Mouse (Mus musculus): ENCODE measurements around the gene Pafah1b2. TPM values are rescaled to one million over a fixed set of nuclear protein-coding genes. Genes with fewer than 3 reads are reported as not detected.

The Pafah1b2 gene
- polyA plus RNA-seq, 1 experiment from 2014 or later, result 113 TPM

GRCm38 (mm10) chr9:45946182-45946871, 66.2 kb downstream of the Pafah1b2 start:
- no peak overlapping the region for H3K4me2 ChIP-seq (ENCODE audit: low read length)
- H3K36me3 ChIP-seq (ENCODE audit: insufficient read depth, low read length), result peaks cover 86% of the 10 kb centered on the region
- ATAC-seq (replicated peaks; ENCODE audit: low FRiP score, low read depth), result no peak
- H3K9ac ChIP-seq (ENCODE audit: low read depth, low read length), result no peak overlapping the region
- H3K4me1 ChIP-seq (replicated peaks; ENCODE audit: insufficient read depth, low read length), result no peaks in the 10 kb centered on the region
- no peak for DNase-seq (ENCODE audit: low spot score)
- 89% methylated on average over 16 of the region's 16 CpGs for WGBS
- no peaks in the 10 kb centered on the region for H3K27me3 ChIP-seq (ENCODE audit: insufficient read depth, low read length)
- no peak overlapping the region for H3K27ac ChIP-seq
- H3K9me3 ChIP-seq (replicated peaks; ENCODE audit: low read length), result no peaks in the 10 kb centered on the region
- H3K4me3 ChIP-seq (replicated peaks; ENCODE audit: low read depth, low read length), result no peak overlapping the region
- TF ChIP-seq CTCF (IDR thresholded peaks at IDR 0.05; ENCODE audit: low read depth), result no peak

DNA sequence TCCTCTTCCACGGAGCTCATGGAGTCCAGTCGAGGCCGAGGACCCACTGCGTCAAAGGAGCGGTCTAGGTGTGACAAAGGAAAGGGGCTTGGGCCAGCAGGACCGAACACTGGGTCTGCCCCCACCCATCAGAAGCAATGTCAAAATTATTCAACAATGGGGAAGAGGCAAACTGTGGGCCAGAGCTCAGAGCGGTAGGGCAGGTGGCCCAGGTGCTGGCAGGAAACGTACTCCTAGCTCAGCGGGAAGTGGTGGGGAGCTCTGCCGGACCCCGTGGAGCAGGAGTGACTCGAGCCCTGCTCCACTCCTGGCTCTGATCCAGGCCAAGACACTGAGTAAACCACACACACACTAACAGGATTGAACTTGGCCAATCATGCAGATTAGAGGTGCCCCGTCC, 66.8 kb downstream of the Pafah1b2 start:
- no peak for DNase-seq (ENCODE audit: low spot score)
- no peaks in the 10 kb centered on the region for H3K9me3 ChIP-seq (replicated peaks; ENCODE audit: low read length)
- no peak for TF ChIP-seq CTCF (IDR thresholded peaks at IDR 0.05; ENCODE audit: low read depth)
- H3K4me3 ChIP-seq (replicated peaks; ENCODE audit: low read depth, low read length), result no peak overlapping the region
- no peaks in the 10 kb centered on the region for H3K4me1 ChIP-seq (replicated peaks; ENCODE audit: insufficient read depth, low read length)
- H3K36me3 ChIP-seq (ENCODE audit: insufficient read depth, low read length), result peaks cover 87% of the 10 kb centered on the region
- no peak overlapping the region for H3K9ac ChIP-seq (ENCODE audit: low read depth, low read length)
- H3K27ac ChIP-seq, result no peak overlapping the region
- ATAC-seq (replicated peaks; ENCODE audit: low FRiP score, low read depth), result no peak
- no peak overlapping the region for H3K4me2 ChIP-seq (ENCODE audit: low read length)
- 73% methylated on average over 13 of the region's 13 CpGs for WGBS
- H3K27me3 ChIP-seq (ENCODE audit: insufficient read depth, low read length), result no peaks in the 10 kb centered on the region

- H3K9me3 ChIP-seq (replicated peaks; ENCODE audit: low read length), result no peaks in the 10 kb centered on the region
- H3K4me2 ChIP-seq (ENCODE audit: low read length), result no peak overlapping the region
- H3K4me3 ChIP-seq (replicated peaks; ENCODE audit: low read depth, low read length), result no peak overlapping the region
- TF ChIP-seq CTCF (IDR thresholded peaks at IDR 0.05; ENCODE audit: low read depth), result no peak
- no peak overlapping the region for H3K9ac ChIP-seq (ENCODE audit: low read depth, low read length)
- no peaks in the 10 kb centered on the region for H3K4me1 ChIP-seq (replicated peaks; ENCODE audit: insufficient read depth, low read length)
- peaks cover 79% of the 10 kb centered on the region for H3K36me3 ChIP-seq (ENCODE audit: insufficient read depth, low read length)
- 80% methylated on average over 13 of the region's 13 CpGs for WGBS
- ATAC-seq (replicated peaks; ENCODE audit: low FRiP score, low read depth) (no peak), DNase-seq (ENCODE audit: low spot score) (no peak)
- no peak overlapping the region for H3K27ac ChIP-seq
- H3K27me3 ChIP-seq (ENCODE audit: insufficient read depth, low read length), result no peaks in the 10 kb centered on the region
Measured at GRCm38 (mm10) chr9:45944506-45945400, 67.7 kb downstream of the Pafah1b2 start.

DNA sequence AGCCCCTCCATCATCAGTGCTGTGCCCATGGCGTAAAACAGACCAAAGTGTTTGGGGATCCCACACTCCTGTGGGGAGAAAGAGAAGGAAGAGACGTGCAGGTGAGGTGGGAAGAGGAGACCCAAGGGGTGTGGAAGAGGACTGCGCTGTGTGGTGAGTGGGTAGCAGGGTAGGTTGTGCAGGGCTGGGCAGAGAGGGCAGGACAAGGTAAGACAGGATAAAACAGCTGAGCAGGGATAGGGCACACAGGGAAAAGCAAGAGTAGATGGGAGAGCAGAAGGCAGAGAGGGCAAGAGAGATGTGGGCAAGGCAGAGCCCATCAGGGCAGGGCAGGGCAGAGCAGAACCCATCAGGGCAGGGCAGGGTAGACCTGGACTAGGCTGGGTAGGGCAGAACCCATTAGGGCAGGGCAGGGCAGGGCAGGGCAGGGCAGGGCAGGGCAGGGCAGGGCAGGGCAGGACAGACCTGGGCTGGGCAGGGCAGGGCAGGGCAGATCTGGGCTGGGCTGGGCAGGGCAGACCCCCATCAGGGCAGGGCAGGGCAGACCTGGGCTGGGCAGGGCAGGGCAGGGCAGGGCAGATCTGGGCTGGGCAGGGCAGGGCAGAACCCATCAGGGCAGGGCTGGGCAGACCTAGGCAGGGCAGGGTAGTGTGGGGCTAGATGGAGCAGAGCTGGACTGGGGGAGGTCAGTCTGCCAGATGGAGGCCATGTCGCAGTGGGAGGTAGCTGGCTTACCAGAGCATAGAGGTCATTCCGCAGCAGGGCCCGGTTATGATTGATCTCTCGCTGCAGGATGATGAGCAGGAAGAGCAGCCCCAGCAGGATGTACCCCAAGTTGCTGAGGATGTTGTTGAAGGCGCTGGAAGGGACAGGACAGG, 68.6 kb downstream of the Pafah1b2 start:
- H3K4me2 ChIP-seq (ENCODE audit: low read length), result no peak overlapping the region
- ATAC-seq (replicated peaks; ENCODE audit: low FRiP score, low read depth), result no peak; the same call in 1 of the 2 replicates
- peaks cover 78% of the 10 kb centered on the region for H3K36me3 ChIP-seq (ENCODE audit: insufficient read depth, low read length)
- H3K9ac ChIP-seq (ENCODE audit: low read depth, low read length), result no peak overlapping the region
- no peaks in the 10 kb centered on the region for H3K4me1 ChIP-seq (replicated peaks; ENCODE audit: insufficient read depth, low read length)
- DNase-seq (ENCODE audit: low spot score), result no peak
- no peak overlapping the region for H3K4me3 ChIP-seq (replicated peaks; ENCODE audit: low read depth, low read length)
- no peak for TF ChIP-seq CTCF (IDR thresholded peaks at IDR 0.05; ENCODE audit: low read depth)
- WGBS, result 80% methylated on average over 8 of the region's 8 CpGs
- no peaks in the 10 kb centered on the region for H3K9me3 ChIP-seq (replicated peaks; ENCODE audit: low read length)
- H3K27me3 ChIP-seq (ENCODE audit: insufficient read depth, low read length), result no peaks in the 10 kb centered on the region
- H3K27ac ChIP-seq, result no peak overlapping the region

DNA sequence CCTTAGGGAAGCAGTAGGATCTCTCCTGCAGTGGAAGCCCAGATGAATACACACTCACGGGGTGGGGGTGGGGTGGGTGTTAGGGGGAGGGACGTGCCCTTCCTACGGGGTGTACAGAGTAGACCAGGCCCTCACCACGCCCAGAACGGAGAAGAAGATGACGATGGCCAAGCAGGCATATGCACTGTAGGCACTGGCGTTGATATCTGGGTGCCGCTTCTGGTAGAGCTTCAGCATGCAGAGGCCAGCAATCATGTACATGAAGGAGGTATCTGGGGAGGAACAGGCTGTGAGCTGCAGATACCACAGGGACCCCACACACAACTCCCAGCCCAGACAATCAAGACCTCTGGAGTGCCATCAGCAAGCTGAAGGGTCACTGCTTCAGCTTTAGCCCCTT, 69.6 kb downstream of the Pafah1b2 start:
- Histone ChIP-seq H3K4me3 (replicated peaks; ENCODE audit: low read depth, low read length) (no peak overlapping the region), H3K27ac (no peak overlapping the region), H3K36me3 (ENCODE audit: insufficient read depth, low read length) (peaks cover 75% of the 10 kb centered on the region), H3K9ac (ENCODE audit: low read depth, low read length) (no peak overlapping the region), H3K27me3 (ENCODE audit: insufficient read depth, low read length) (no peaks in the 10 kb centered on the region), H3K4me1 (replicated peaks; ENCODE audit: insufficient read depth, low read length) (no peaks in the 10 kb centered on the region), H3K4me2 (ENCODE audit: low read length) (no peak overlapping the region), H3K9me3 (replicated peaks; ENCODE audit: low read length) (no peaks in the 10 kb centered on the region)
- DNase-seq (ENCODE audit: low spot score) (no peak), ATAC-seq (replicated peaks; ENCODE audit: low FRiP score, low read depth) (no peak)
- 95% methylated on average over 8 of the region's 8 CpGs for WGBS
- TF ChIP-seq CTCF (IDR thresholded peaks at IDR 0.05; ENCODE audit: low read depth), result no peak

DNA sequence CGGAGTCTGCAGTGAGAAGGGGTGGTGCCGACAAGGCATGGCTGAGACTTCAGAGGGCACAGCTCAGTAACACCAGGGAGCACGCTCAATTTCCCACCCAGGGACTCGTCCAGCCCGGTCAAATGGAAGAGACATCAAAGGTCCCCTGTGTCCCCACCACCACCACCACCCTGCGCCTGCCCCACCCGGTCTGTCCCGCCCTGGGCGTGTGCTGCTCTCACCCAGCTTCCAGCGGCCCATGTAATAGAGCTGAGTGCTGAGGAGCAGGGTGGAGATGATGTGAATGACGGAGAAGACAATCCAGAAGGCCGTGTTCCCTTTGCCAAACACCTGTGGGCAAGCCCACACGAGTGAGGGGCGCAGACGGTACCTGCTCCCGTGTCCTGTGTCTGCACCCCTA, 70.0 kb downstream of the Pafah1b2 start:
- no peaks in the 10 kb centered on the region for H3K9me3 ChIP-seq (replicated peaks; ENCODE audit: low read length)
- H3K4me1 ChIP-seq (replicated peaks; ENCODE audit: insufficient read depth, low read length), result no peaks in the 10 kb centered on the region
- no peak for TF ChIP-seq CTCF (IDR thresholded peaks at IDR 0.05; ENCODE audit: low read depth)
- peaks cover 70% of the 10 kb centered on the region for H3K36me3 ChIP-seq (ENCODE audit: insufficient read depth, low read length)
- H3K4me2 ChIP-seq (ENCODE audit: low read length), result no peak overlapping the region
- H3K27ac ChIP-seq, result no peak overlapping the region
- 79% methylated on average over 16 of the region's 16 CpGs for WGBS
- no peak for DNase-seq (ENCODE audit: low spot score)
- no peak overlapping the region for H3K9ac ChIP-seq (ENCODE audit: low read depth, low read length)
- no peak for ATAC-seq (replicated peaks; ENCODE audit: low FRiP score, low read depth)
- no peaks in the 10 kb centered on the region for H3K27me3 ChIP-seq (ENCODE audit: insufficient read depth, low read length)
- H3K4me3 ChIP-seq (replicated peaks; ENCODE audit: low read depth, low read length), result no peak overlapping the region
